Mouse (Mus musculus) MEL (cell line): ENCODE results near the gene Etv5. TPM values are rescaled to one million over a fixed set of nuclear protein-coding genes. Genes with fewer than 3 reads are reported as not detected.

ENCODE experiments used
- DNase-seq: peaks from one replicate; pipeline ENCODE4 v3.0.0; 2011; ENCODE audit warnings: low read depth, low spot score
- H3K27ac ChIP-seq: 2 replicates; pipeline ENCODE4 v1.5.1; 2012; ENCODE audit warnings: low read depth, mild to moderate bottlenecking, control low read depth, low read length, moderate library complexity; ENCODE audit not compliant: control insufficient read depth
- H3K27me3 ChIP-seq, 2 experiments: fragments of 150-350 bp in 1 of 2; sonication (generic) in 1 of 2; 2 replicates each; pipeline ENCODE4 v1.6.1; 2012; ENCODE audit warnings: low read length in 2 of 2, mild to moderate bottlenecking in 2 of 2, improper control_type of control experiment in 1 of 2, moderate library complexity in 1 of 2; ENCODE audit not compliant: insufficient read depth in 2 of 2, control insufficient read depth in 1 of 2
- H3K36me3 ChIP-seq, 2 experiments: 2 replicates each; pipeline ENCODE4 v1.6.1; 2012 to 2014; ENCODE audit warnings: low read length in 2 of 2, improper control_type of control experiment in 1 of 2, inconsistent platforms in 1 of 2, mild to moderate bottlenecking in 1 of 2; ENCODE audit not compliant: insufficient read depth in 2 of 2, control insufficient read depth in 1 of 2
- H3K4me1 ChIP-seq, 2 experiments: fragments of 150-350 bp in 1 of 2; sonication (generic) in 1 of 2; 2 replicates each; pipeline ENCODE4 v1.6.1; 2012; ENCODE audit warnings: low read length in 2 of 2, improper control_type of control experiment in 1 of 2, mild to moderate bottlenecking in 1 of 2; ENCODE audit not compliant: insufficient read depth in 2 of 2, control insufficient read depth in 1 of 2
- H3K4me3 ChIP-seq, 2 experiments: fragments of 150-350 bp in 1 of 2; sonication (generic) in 1 of 2; 2 replicates each; pipeline ENCODE4 v1.5.1; 2012; ENCODE audit warnings: low read depth in 2 of 2, low read length in 2 of 2, mild to moderate bottlenecking in 2 of 2, moderate library complexity in 2 of 2, control low read depth in 1 of 2, improper control_type of control experiment in 1 of 2; ENCODE audit not compliant: control insufficient read depth in 1 of 2, insufficient read depth in 1 of 2
- H3K79me2 ChIP-seq: 2 replicates; pipeline ENCODE4 v1.6.1; 2012; ENCODE audit warnings: mild to moderate bottlenecking, low read length, moderate library complexity; ENCODE audit not compliant: control insufficient read depth, poor library complexity, insufficient read depth
- H3K9ac ChIP-seq: 2 replicates; pipeline ENCODE4 v1.6.1; 2012; ENCODE audit warnings: low read depth, mild to moderate bottlenecking, control low read depth, low read length, moderate library complexity; ENCODE audit not compliant: control insufficient read depth, poor library complexity, severe bottlenecking
- H3K9me3 ChIP-seq: fragments of 150-350 bp; sonication (generic); replicated peaks from 2 replicates; pipeline ENCODE4 v1.6.1; 2012; ENCODE audit warnings: mild to moderate bottlenecking, low read length, improper control_type of control experiment, moderate library complexity; ENCODE audit not compliant: insufficient read depth
- BHLHE40 ChIP-seq: IDR thresholded peaks from 2 replicates; pipeline ENCODE4 v1.6.1; 2012; ENCODE audit warnings: low read depth, mild to moderate bottlenecking, inconsistent platforms, low read length, improper control_type of control experiment, borderline replicate concordance
- CHD1 ChIP-seq: IDR thresholded peaks from 2 replicates; pipeline ENCODE4 v1.6.1; 2012; ENCODE audit warnings: low read depth, mild to moderate bottlenecking, inconsistent platforms, low read length, improper control_type of control experiment
- CHD2 ChIP-seq: IDR thresholded peaks from 2 replicates; pipeline ENCODE4 v1.6.1; 2011; ENCODE audit warnings: low read length, improper control_type of control experiment
- CTCF ChIP-seq, 3 experiments: IDR thresholded peaks in 2 of 3; conservative IDR thresholded peaks in 1 of 3; 2 replicates each; pipeline ENCODE4 v1.5.1; 2011 to 2012; ENCODE audit warnings: low read length in 3 of 3, low read depth in 2 of 3, mild to moderate bottlenecking in 2 of 3, improper control_type of control experiment in 1 of 3, inconsistent platforms in 1 of 3, mixed read lengths in 1 of 3, moderate library complexity in 1 of 3; ENCODE audit not compliant: control insufficient read depth in 1 of 3, insufficient read depth in 1 of 3, poor library complexity in 1 of 3, severe bottlenecking in 1 of 3
- E2F4 ChIP-seq: IDR thresholded peaks from 2 replicates; pipeline ENCODE4 v1.6.1; 2011; ENCODE audit warnings: low read depth, low read length, improper control_type of control experiment, borderline replicate concordance
- ELF1 ChIP-seq: IDR thresholded peaks from 2 replicates; pipeline ENCODE4 v1.6.1; 2014; ENCODE audit warnings: low read depth, mild to moderate bottlenecking, inconsistent platforms, low read length, improper control_type of control experiment, moderate library complexity
- EP300 ChIP-seq, 2 experiments: IDR thresholded peaks; 2 replicates each; pipeline ENCODE4 v1.6.1; 2011; ENCODE audit warnings: improper control_type of control experiment in 2 of 2, low read length in 2 of 2, low read depth in 1 of 2, mild to moderate bottlenecking in 1 of 2
- GABPA ChIP-seq: IDR thresholded peaks from 2 replicates; pipeline ENCODE4 v1.6.1; 2012; ENCODE audit warnings: low read depth, mild to moderate bottlenecking, inconsistent platforms, low read length, improper control_type of control experiment, moderate library complexity
- GATA1 ChIP-seq: IDR thresholded peaks from 2 replicates; pipeline ENCODE4 v1.6.1; 2011; ENCODE audit warnings: low read depth, low read length, improper control_type of control experiment
- KAT2A ChIP-seq: conservative IDR thresholded peaks from 2 replicates; pipeline ENCODE4 v1.6.1; 2012; ENCODE audit warnings: low read depth, low read length, improper control_type of control experiment, inconsistent platforms
- MEF2A ChIP-seq: IDR thresholded peaks from 2 replicates; pipeline ENCODE4 v1.6.1; 2014; ENCODE audit warnings: low read depth, mild to moderate bottlenecking, inconsistent platforms, low read length, improper control_type of control experiment; ENCODE audit not compliant: poor library complexity, insufficient replicate concordance, severe bottlenecking; ENCODE audit errors: extremely low read depth
- MYB ChIP-seq: IDR thresholded peaks from 2 replicates; pipeline ENCODE4 v1.6.1; 2011; ENCODE audit warnings: mild to moderate bottlenecking, low read depth, low read length, improper control_type of control experiment
- MYC ChIP-seq: IDR thresholded peaks from 2 replicates; pipeline ENCODE4 v1.6.1; 2011; ENCODE audit warnings: low read depth, mild to moderate bottlenecking, low read length, improper control_type of control experiment, moderate library complexity
- POLR2AphosphoS5 ChIP-seq: IDR thresholded peaks from 2 replicates; pipeline ENCODE4 v1.6.1; 2012; ENCODE audit warnings: low read depth, borderline replicate concordance, mild to moderate bottlenecking, inconsistent platforms, low read length, moderate library complexity, mixed read lengths
- TCF12 ChIP-seq: IDR thresholded peaks from 2 replicates; pipeline ENCODE4 v1.6.1; 2014; ENCODE audit warnings: low read depth, mild to moderate bottlenecking, inconsistent platforms, low read length, improper control_type of control experiment, moderate library complexity
- ZC3H11A ChIP-seq: IDR thresholded peaks from 2 replicates; pipeline ENCODE4 v1.6.1; 2012; ENCODE audit warnings: low read depth, mild to moderate bottlenecking, inconsistent platforms, low read length, improper control_type of control experiment
- polyA plus RNA-seq, 2 experiments: library from polyadenylated mRNA; stranded (reverse) in 1 of 2; unstranded in 1 of 2; fragments of >175 nt in 1 of 2; fragments of >200 nt in 1 of 2; gene quantifications; 2 replicates each; pipeline versions ENCODE4 v1.2.1 to v1.2.4; 2012; ENCODE audit warnings: low replicate concordance in 2 of 2, low read depth in 1 of 2; ENCODE audit not compliant: insufficient read length in 2 of 2, insufficient read depth in 1 of 2, missing spikeins in 1 of 2
- total RNA-seq: library from RNA; depleted of rRNA; stranded (reverse); fragments of 300-350 nt; gene quantifications from 2 replicates; pipeline ENCODE4 v1.2.3, GENCODE M21; 2012

The Etv5 gene
- total and polyA plus RNA-seq, 3 experiments = 8.2 to 18.3 TPM; not detected in 1

GRCm38 (mm10) chr16:22467111-22467510 lies 27.6 kb upstream of the Etv5 start:
- Histone ChIP-seq H3K79me2 (no peaks in the 10 kb centered on the region), H3K4me3 (no peak overlapping the region), H3K9me3 (no peaks in the 10 kb centered on the region), H3K36me3 (no peaks in the 10 kb centered on the region), H3K27ac (no peak overlapping the region), H3K27me3 (no peaks in the 10 kb centered on the region; a peak in 1 of 4 replicates), H3K4me1 (no peaks in the 10 kb centered on the region), H3K9ac (no peak overlapping the region)
- no peak for DNase-seq
- TF ChIP-seq CHD1 = no peak
- TF ChIP-seq ZC3H11A = no peak
- no peak for TF ChIP-seq CTCF (IDR thresholded peaks at IDR 0.05 in 2 of 3, conservative IDR thresholded peaks at IDR 0.05 in 1 of 3; ENCODE audit: control insufficient read depth in 1 of 3, insufficient read depth in 1 of 3, low read depth in 2 of 3, low read length in 3 of 3, poor library complexity in 1 of 3, severe bottlenecking in 1 of 3)
- TF ChIP-seq POLR2AphosphoS5 = no peak
- no peak for TF ChIP-seq MEF2A
- no peak for TF ChIP-seq CHD2
- no peak for TF ChIP-seq BHLHE40
- no peak for TF ChIP-seq EP300 (IDR thresholded peaks at IDR 0.05; ENCODE audit: low read depth in 1 of 2, low read length in 2 of 2)
- TF ChIP-seq MYB = no peak
- TF ChIP-seq GATA1 = no peak

GRCm38 (mm10) chr16:22466381-22466780 lies 26.9 kb upstream of the Etv5 start:
- no peaks in the 10 kb centered on the region for H3K36me3 ChIP-seq
- DNase-seq = no peak
- H3K9ac ChIP-seq = no peak overlapping the region
- no peaks in the 10 kb centered on the region for H3K4me1 ChIP-seq
- no peaks in the 10 kb centered on the region for H3K9me3 ChIP-seq
- H3K27me3 ChIP-seq = no peaks in the 10 kb centered on the region; a peak in 1 of 4 replicates
- TF ChIP-seq MYC = no peak
- TF ChIP-seq GABPA = no peak
- TF ChIP-seq BHLHE40 = no peak
- no peak for TF ChIP-seq ELF1
- no peak for TF ChIP-seq E2F4
- TF ChIP-seq MEF2A = no peak
- TF ChIP-seq TCF12 = no peak
- no peak for TF ChIP-seq KAT2A
- H3K79me2 ChIP-seq = no peaks in the 10 kb centered on the region
- H3K4me3 ChIP-seq = no peak overlapping the region
- no peak overlapping the region for H3K27ac ChIP-seq
